Comparison of ENCODE assay signal across 1 mouse cellular context in the genomic region with DNA sequence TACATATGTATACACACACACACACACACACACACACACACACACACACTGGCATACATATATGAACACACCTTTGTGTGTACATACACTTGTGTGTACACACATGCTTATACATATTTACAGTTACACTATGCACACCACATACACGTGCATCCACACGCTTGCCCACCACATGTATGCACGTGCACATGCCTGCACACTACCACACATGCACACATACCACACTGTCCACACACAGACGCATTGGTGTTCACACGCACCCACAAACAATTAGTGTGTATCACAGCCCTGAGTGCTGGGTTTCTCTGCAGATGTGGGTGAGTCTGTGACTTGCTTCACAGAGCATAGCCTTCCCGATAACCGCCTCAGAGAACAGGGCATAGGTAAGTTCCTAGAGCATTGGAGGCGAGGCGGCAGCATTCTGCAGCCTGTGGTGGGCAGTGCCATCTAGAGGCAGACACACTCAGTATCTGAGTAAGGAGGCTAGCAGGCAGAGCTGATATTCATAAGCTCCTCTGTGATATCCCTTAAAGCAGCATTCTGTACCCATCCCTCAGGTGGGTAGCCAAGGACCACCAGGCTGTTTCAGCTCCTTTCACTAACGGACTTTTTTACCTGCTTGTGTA.
TF ChIP-seq lines count a peak whose summit lies in the region.

No protein-coding gene starts in this region.

TF ChIP-seq in CH12.LX, 34 proteins besides CTCF, POLR2A, EP300 and RAD21 (continued from another document):
- TF ChIP-seq MXI1 (IDR thresholded peaks at IDR 0.05; ENCODE audit: low read depth, low read length): no peak
- TF ChIP-seq IRF4 (IDR thresholded peaks at IDR 0.05; ENCODE audit: low read depth, low read length): no peak
